Mouse (Mus musculus) olfactory bulb, adult 2 months (tissue): Measurements from ENCODE around the gene Pbld1.

Experiments
- CTCF ChIP-seq: fragments of 200-500 bp; IDR thresholded peaks from 2 replicates; pipeline ENCODE4 v1.5.1; 2012; ENCODE audit warnings: low read depth, mild to moderate bottlenecking, low read length, moderate library complexity; ENCODE audit not compliant: insufficient read depth
- POLR2A ChIP-seq: fragments of 200-500 bp; IDR thresholded peaks from 2 replicates; pipeline ENCODE4 v1.6.1; 2012; ENCODE audit warnings: mild to moderate bottlenecking, low read depth, low read length, moderate library complexity; ENCODE audit not compliant: insufficient read depth

DNA sequence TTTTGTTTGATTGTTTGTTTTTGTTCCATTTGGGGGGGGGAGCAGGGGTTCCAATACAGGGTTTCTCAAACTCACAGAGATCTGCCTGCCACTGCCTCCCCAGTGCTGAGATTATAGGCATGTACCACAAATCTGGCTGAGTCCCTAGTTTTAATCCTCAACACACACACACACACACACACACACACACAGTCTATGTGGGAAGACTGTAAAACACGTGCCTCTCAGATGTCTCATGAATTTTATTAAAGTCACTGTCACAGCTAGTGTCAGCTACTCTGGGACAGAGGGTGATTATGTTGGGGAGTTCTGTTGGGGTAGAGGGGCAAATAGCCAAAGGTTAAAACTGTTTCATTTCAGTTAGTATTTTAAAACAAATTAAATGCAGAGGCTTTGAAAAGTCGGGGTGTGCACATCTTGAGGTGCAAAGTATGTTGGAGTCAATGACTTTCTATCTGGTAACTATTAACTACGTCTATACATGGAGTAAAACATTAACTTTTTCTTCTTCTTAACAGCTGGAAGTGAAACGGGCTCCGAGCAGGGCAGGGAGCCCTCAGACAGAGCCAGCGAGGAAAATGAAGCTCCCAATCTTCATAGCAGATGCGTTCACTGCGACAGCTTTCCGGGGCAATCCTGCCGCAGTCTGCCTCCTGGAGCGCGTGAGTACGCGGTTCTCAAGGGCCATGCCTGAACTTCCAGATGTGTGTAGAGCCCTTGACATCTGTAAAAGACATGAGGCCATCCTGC, 21.2 kb upstream of the Pbld1 start:
- TF ChIP-seq CTCF: no peak
- TF ChIP-seq POLR2A: no peak
